In genomic region chr16:31081891-31082290, GRCm38 (mm10) we compare ENCODE assay signal across 7 mouse cellular contexts. TPM values are rescaled to one million over a fixed set of nuclear protein-coding genes. Genes with fewer than 3 reads are reported as not detected.
DNase-seq lines count a peak whose midpoint lies in the region; ATAC-seq and TF ChIP-seq lines count a peak whose summit lies in the region.

No protein-coding gene starts in this region.

- ATAC-seq in megakaryocyte, adult 5-6 weeks (ENCODE audit: poor library complexity, severe bottlenecking), result no peak
- ATAC-seq in heart, postnatal 0 days (ENCODE audit: insufficient read depth, low read depth), result no peak
- no peak for ATAC-seq in limb, embryonic 15.5 days (ENCODE audit: insufficient number of reproducible peaks, low FRiP score, low TSS enrichment, low read depth)
- no peak for ATAC-seq in stomach, postnatal 0 days (ENCODE audit: low FRiP score, low TSS enrichment)

- TF ChIP-seq CTCF in heart, postnatal 0 days (IDR thresholded peaks at IDR 0.05; ENCODE audit: low read depth), result no peak
- no peak for TF ChIP-seq CTCF in stomach, postnatal 0 days (IDR thresholded peaks at IDR 0.05; ENCODE audit: low read depth)

- H3K27ac ChIP-seq in heart, postnatal 0 days (ENCODE audit: low read depth), result no peak overlapping the region
- H3K27ac ChIP-seq in limb, embryonic 15.5 days, result no peak overlapping the region
- no peak overlapping the region for H3K27ac ChIP-seq in stomach, postnatal 0 days (replicated peaks)

- H3K9me3 ChIP-seq in megakaryocyte, embryonic 14.5 days, result no peaks in the 10 kb centered on the region
- H3K9me3 ChIP-seq in heart, postnatal 0 days (replicated peaks; ENCODE audit: control insufficient read depth, low read length), result no peaks in the 10 kb centered on the region
- H3K9me3 ChIP-seq in limb, embryonic 15.5 days, result no peaks in the 10 kb centered on the region
- H3K9me3 ChIP-seq in stomach, postnatal 0 days (ENCODE audit: control insufficient read depth, low read length), result no peaks in the 10 kb centered on the region

- peak overlapping the region; percentile 96 for H3K4me3 ChIP-seq in megakaryocyte, embryonic 14.5 days (replicated peaks)
- H3K4me3 ChIP-seq in heart, postnatal 0 days (ENCODE audit: low read depth, low read length), result no peak overlapping the region
- H3K4me3 ChIP-seq in limb, embryonic 15.5 days, result no peak overlapping the region
- H3K4me3 ChIP-seq in stomach, postnatal 0 days (ENCODE audit: low read depth, low read length), result no peak overlapping the region

- H3K4me2 ChIP-seq in heart, postnatal 0 days (ENCODE audit: low read depth, low read length), result peak overlapping the region; percentile 90
- peak overlapping the region; percentile 98; the same call in 1 of the 2 replicates for H3K4me2 ChIP-seq in limb, embryonic 15.5 days
- peak overlapping the region; percentile 100 for H3K4me2 ChIP-seq in stomach, postnatal 0 days (replicated peaks; ENCODE audit: low read depth)

- no peaks in the 10 kb centered on the region for H3K27me3 ChIP-seq in megakaryocyte, embryonic 14.5 days (replicated peaks)
- no peaks in the 10 kb centered on the region for H3K27me3 ChIP-seq in heart, postnatal 0 days (ENCODE audit: control insufficient read depth, insufficient read depth, low read length)
- H3K27me3 ChIP-seq in limb, embryonic 15.5 days, result no peaks in the 10 kb centered on the region
- no peaks in the 10 kb centered on the region for H3K27me3 ChIP-seq in stomach, postnatal 0 days (ENCODE audit: control insufficient read depth, insufficient read depth, low read length)

- no peak for TF ChIP-seq EP300 in heart, postnatal 0 days (IDR thresholded peaks at IDR 0.05; ENCODE audit: low read depth)
- TF ChIP-seq EP300 in stomach, postnatal 0 days (optimal IDR thresholded peaks at IDR 0.05), result no peak

- peaks cover 17% of the 10 kb centered on the region for H3K36me3 ChIP-seq in megakaryocyte, embryonic 14.5 days (replicated peaks; ENCODE audit: low read length)
- no peaks in the 10 kb centered on the region; the same call in 1 of the 2 replicates for H3K36me3 ChIP-seq in heart, postnatal 0 days (replicated peaks; ENCODE audit: control insufficient read depth, insufficient read depth, low read length)
- H3K36me3 ChIP-seq in limb, embryonic 15.5 days, result peaks cover 3% of the 10 kb centered on the region; the same call in 1 of the 2 replicates
- no peaks in the 10 kb centered on the region for H3K36me3 ChIP-seq in stomach, postnatal 0 days (ENCODE audit: control insufficient read depth, insufficient read depth, low read length)

- H3K4me1 ChIP-seq in megakaryocyte, embryonic 14.5 days, result peaks cover 33% of the 10 kb centered on the region
- peaks cover 15% of the 10 kb centered on the region; the same call in 1 of the 2 replicates for H3K4me1 ChIP-seq in heart, postnatal 0 days (ENCODE audit: control insufficient read depth, insufficient read depth)
- H3K4me1 ChIP-seq in limb, embryonic 15.5 days, result peaks cover 9% of the 10 kb centered on the region; the same call in 1 of the 2 replicates
- H3K4me1 ChIP-seq in stomach, postnatal 0 days (replicated peaks; ENCODE audit: control insufficient read depth, insufficient read depth), result no peaks in the 10 kb centered on the region

- H3K9ac ChIP-seq in heart, postnatal 0 days (replicated peaks; ENCODE audit: low read depth, low read length), result no peak overlapping the region
- no peak overlapping the region for H3K9ac ChIP-seq in limb, embryonic 15.5 days
- no peak overlapping the region for H3K9ac ChIP-seq in stomach, postnatal 0 days (ENCODE audit: low read length)

- no peak for DNase-seq in heart, postnatal 0 days (ENCODE audit: low spot score)
- no peak for DNase-seq in stomach, postnatal 0 days (ENCODE audit: low spot score)
- no peak for DNase-seq in retina, postnatal 1 day
- no peak for DNase-seq in T-cell, adult 2 months (ENCODE audit: low spot score)

- WGBS in heart, postnatal 0 days, result 68% methylated on average over 6 of the region's 6 CpGs
- WGBS in limb, embryonic 15.5 days, result 74% methylated on average over 6 of the region's 6 CpGs
- 72% methylated on average over 6 of the region's 6 CpGs for WGBS in stomach, postnatal 0 days

RNA-seq across cellular contexts. Expression of gene Xxylt1, which starts 0.7 kb away (rescaled TPM):
- 0.94 and 2.2 TPM in 2 replicates for polyA plus RNA-seq in megakaryocyte, embryonic 14.5 days (2012; ENCODE audit: insufficient read depth, low replicate concordance)
- 8.1 and 9.8 TPM in 2 replicates for total RNA-seq in megakaryocyte, adult 5-6 weeks (2015)
- total RNA-seq in megakaryocyte, adult 5-6 weeks (2017), result 4.6 and 5.1 TPM in 2 replicates
- total RNA-seq in heart, postnatal 0 days (2014; rRNA removed; ENCODE audit: low replicate concordance), result 13.4 and 16.2 TPM in 2 replicates
- 5.2 and 5.9 TPM in 2 replicates for polyA plus RNA-seq in heart, postnatal 0 days (2015; fragmentation: Nextera tagmentation; extraction: Ambion mirVana)
- 12.1 and 17.3 TPM in 2 replicates for polyA plus RNA-seq in limb, embryonic 15.5 days (2015; fragmentation: Nextera tagmentation; extraction: Ambion mirVana)
- 7.2 and 7.3 TPM in 2 replicates for polyA plus RNA-seq in stomach, postnatal 0 days (2015; fragmentation: Nextera tagmentation; extraction: Ambion mirVana)
